Mouse (Mus musculus): Measurements from ENCODE around the gene Mms22l.

DNA sequence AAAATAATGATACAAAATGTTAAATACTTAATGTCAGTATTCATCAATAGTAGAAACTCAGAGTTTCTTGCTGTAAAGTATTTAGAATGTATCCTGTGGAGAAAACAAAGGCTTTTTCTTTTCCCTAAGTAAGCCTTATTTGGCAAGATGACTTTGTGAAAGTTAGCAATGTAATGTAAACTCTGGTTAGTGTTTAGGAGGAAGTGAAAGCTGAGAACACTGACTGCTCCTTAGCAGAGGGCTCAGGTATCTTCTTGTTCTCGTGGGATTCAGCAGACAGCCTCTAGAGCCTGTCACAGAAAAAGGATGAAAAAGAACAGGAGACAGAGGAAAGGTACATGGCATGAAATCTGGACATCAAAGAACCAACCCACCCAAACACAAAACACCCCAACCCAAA lies 86.0 kb downstream of the Mms22l start:
- TF ChIP-seq CTCF (IDR thresholded peaks at IDR 0.05) = no peak
- no peak for TF ChIP-seq EP300 (IDR thresholded peaks at IDR 0.05)

Data from lung, postnatal 0 days (tissue).